Mouse (Mus musculus): ENCODE measurements around the gene Slc30a6. TPM values are rescaled to one million over a fixed set of nuclear protein-coding genes. Genes with fewer than 3 reads are reported as not detected.
"Not testable (repeated sequence)": the region's sequence is repeated elsewhere in the genome, so short reads cannot be mapped to it uniquely, and the experiment has no call there.

Gene Slc30a6
- polyA plus RNA-seq, 1 experiment from 2014 or later = 39.4 TPM

- 90% methylated on average over 4 of the region's 4 CpGs for WGBS
- H3K27ac ChIP-seq (ENCODE audit: low read length) = no peak overlapping the region
- no peaks in the 10 kb centered on the region for H3K36me3 ChIP-seq (ENCODE audit: control insufficient read depth, insufficient read depth, low read length)
- H3K27me3 ChIP-seq (ENCODE audit: control insufficient read depth, insufficient read depth, low read length) = no peaks in the 10 kb centered on the region
- no peaks in the 10 kb centered on the region for H3K9me3 ChIP-seq (ENCODE audit: control insufficient read depth, low read depth, low read length)
- no peak overlapping the region for H3K9ac ChIP-seq (replicated peaks; ENCODE audit: low read depth, low read length)
- H3K4me2 ChIP-seq (replicated peaks; ENCODE audit: low read depth, low read length) = no peak overlapping the region
- no peak for ATAC-seq (ENCODE audit: insufficient number of reproducible peaks, insufficient read depth, low FRiP score, low read depth)
- H3K4me1 ChIP-seq (ENCODE audit: control insufficient read depth, insufficient read depth, low read length) = no peaks in the 10 kb centered on the region
- no peak overlapping the region for H3K4me3 ChIP-seq (ENCODE audit: low read depth, low read length)
Measured at GRCm38 (mm10) chr17:74455426-74455825, 60.0 kb downstream of the Slc30a6 start.

- Histone ChIP-seq H3K27me3 (ENCODE audit: control insufficient read depth, insufficient read depth, low read length) (no peaks in the 10 kb centered on the region), H3K4me2 (replicated peaks; ENCODE audit: low read depth, low read length) (no peak overlapping the region), H3K4me3 (ENCODE audit: low read depth, low read length) (no peak overlapping the region), H3K36me3 (ENCODE audit: control insufficient read depth, insufficient read depth, low read length) (no peaks in the 10 kb centered on the region), H3K9ac (replicated peaks; ENCODE audit: low read depth, low read length) (no peak overlapping the region), H3K9me3 (ENCODE audit: control insufficient read depth, low read depth, low read length) (no peaks in the 10 kb centered on the region), H3K4me1 (ENCODE audit: control insufficient read depth, insufficient read depth, low read length) (no peaks in the 10 kb centered on the region), H3K27ac (ENCODE audit: low read length) (no peak overlapping the region)
- ATAC-seq (ENCODE audit: insufficient number of reproducible peaks, insufficient read depth, low FRiP score, low read depth) = no peak
- 90% methylated on average over 5 of the region's 5 CpGs for WGBS
Measured at GRCm38 (mm10) chr17:74456825-74457224, 61.4 kb downstream of the Slc30a6 start.

GRCm38 (mm10) chr17:74457972-74458677, 62.7 kb downstream of the Slc30a6 start:
- H3K27ac ChIP-seq (ENCODE audit: low read length) = no peak overlapping the region
- no peak overlapping the region for H3K4me3 ChIP-seq (ENCODE audit: low read depth, low read length)
- no peaks in the 10 kb centered on the region for H3K9me3 ChIP-seq (ENCODE audit: control insufficient read depth, low read depth, low read length)
- H3K27me3 ChIP-seq (ENCODE audit: control insufficient read depth, insufficient read depth, low read length) = no peaks in the 10 kb centered on the region
- no peak overlapping the region for H3K4me2 ChIP-seq (replicated peaks; ENCODE audit: low read depth, low read length)
- no peak overlapping the region for H3K9ac ChIP-seq (replicated peaks; ENCODE audit: low read depth, low read length)
- H3K4me1 ChIP-seq (ENCODE audit: control insufficient read depth, insufficient read depth, low read length) = no peaks in the 10 kb centered on the region
- no peak for ATAC-seq (ENCODE audit: insufficient number of reproducible peaks, insufficient read depth, low FRiP score, low read depth)
- no peaks in the 10 kb centered on the region for H3K36me3 ChIP-seq (ENCODE audit: control insufficient read depth, insufficient read depth, low read length)
- 56% methylated on average over 10 of the region's 10 CpGs for WGBS

GRCm38 (mm10) chr17:74458711-74459408, 63.5 kb downstream of the Slc30a6 start, which contains the start of gene Nlrc4:
Nlrc4 (minus strand) TSS chr17:74459142.
- ATAC-seq (ENCODE audit: insufficient number of reproducible peaks, insufficient read depth, low FRiP score, low read depth) = no peak
- Histone ChIP-seq H3K27me3 (ENCODE audit: control insufficient read depth, insufficient read depth, low read length) (no peaks in the 10 kb centered on the region), H3K36me3 (ENCODE audit: control insufficient read depth, insufficient read depth, low read length) (no peaks in the 10 kb centered on the region), H3K9me3 (ENCODE audit: control insufficient read depth, low read depth, low read length) (no peaks in the 10 kb centered on the region), H3K4me1 (ENCODE audit: control insufficient read depth, insufficient read depth, low read length) (no peaks in the 10 kb centered on the region), H3K4me3 (ENCODE audit: low read depth, low read length) (no peak within 1 kb of the TSS), H3K9ac (replicated peaks; ENCODE audit: low read depth, low read length) (no peak within 1 kb of the TSS), H3K4me2 (replicated peaks; ENCODE audit: low read depth, low read length) (no peak within 1 kb of the TSS), H3K27ac (ENCODE audit: low read length) (no peak within 1 kb of the TSS)
- WGBS = 58% methylated on average over 8 of the region's 8 CpGs

GRCm38 (mm10) chr17:74463510-74463909, 68.1 kb downstream of the Slc30a6 start:
- Histone ChIP-seq H3K9me3 (ENCODE audit: control insufficient read depth, low read depth, low read length) (no peaks in the 10 kb centered on the region), H3K9ac (replicated peaks; ENCODE audit: low read depth, low read length) (no peak overlapping the region), H3K4me1 (ENCODE audit: control insufficient read depth, insufficient read depth, low read length) (no peaks in the 10 kb centered on the region), H3K27me3 (ENCODE audit: control insufficient read depth, insufficient read depth, low read length) (no peaks in the 10 kb centered on the region), H3K36me3 (ENCODE audit: control insufficient read depth, insufficient read depth, low read length) (no peaks in the 10 kb centered on the region), H3K4me3 (ENCODE audit: low read depth, low read length) (no peak overlapping the region), H3K27ac (ENCODE audit: low read length) (no peak overlapping the region), H3K4me2 (replicated peaks; ENCODE audit: low read depth, low read length) (no peak overlapping the region)
- peak; percentile 67; the same call in 1 of the 2 replicates for ATAC-seq (ENCODE audit: insufficient number of reproducible peaks, insufficient read depth, low FRiP score, low read depth)

- H3K4me3 ChIP-seq (ENCODE audit: low read depth, low read length); H3K36me3 ChIP-seq (ENCODE audit: control insufficient read depth, insufficient read depth, low read length); H3K9ac ChIP-seq (replicated peaks; ENCODE audit: low read depth, low read length); H3K4me2 ChIP-seq (replicated peaks; ENCODE audit: low read depth, low read length); H3K27me3 ChIP-seq (ENCODE audit: control insufficient read depth, insufficient read depth, low read length); H3K4me1 ChIP-seq (ENCODE audit: control insufficient read depth, insufficient read depth, low read length); H3K9me3 ChIP-seq (ENCODE audit: control insufficient read depth, low read depth, low read length); ATAC-seq (ENCODE audit: insufficient number of reproducible peaks, insufficient read depth, low FRiP score, low read depth); H3K27ac ChIP-seq (ENCODE audit: low read length): not testable (repeated sequence)
- WGBS = 83% methylated on average over 2 of the region's 2 CpGs
Measured at GRCm38 (mm10) chr17:74467981-74468380, 72.6 kb downstream of the Slc30a6 start.

- ATAC-seq (ENCODE audit: insufficient number of reproducible peaks, insufficient read depth, low FRiP score, low read depth); H3K27ac ChIP-seq (ENCODE audit: low read length); H3K4me1 ChIP-seq (ENCODE audit: control insufficient read depth, insufficient read depth, low read length); H3K9ac ChIP-seq (replicated peaks; ENCODE audit: low read depth, low read length); H3K27me3 ChIP-seq (ENCODE audit: control insufficient read depth, insufficient read depth, low read length); H3K36me3 ChIP-seq (ENCODE audit: control insufficient read depth, insufficient read depth, low read length); H3K4me3 ChIP-seq (ENCODE audit: low read depth, low read length); H3K4me2 ChIP-seq (replicated peaks; ENCODE audit: low read depth, low read length); H3K9me3 ChIP-seq (ENCODE audit: control insufficient read depth, low read depth, low read length): not testable (repeated sequence)
- WGBS = 79% methylated on average over 6 of the region's 6 CpGs
Measured at GRCm38 (mm10) chr17:74470133-74470532, 74.7 kb downstream of the Slc30a6 start.

Measured in stomach, embryonic 14.5 days (tissue).